Mouse (Mus musculus) limb, embryonic 13.5 days (tissue): ENCODE data around the gene Uba1y. TPM values are rescaled to one million over a fixed set of nuclear protein-coding genes. Genes with fewer than 3 reads are reported as not detected.
"Not testable (repeated sequence)": the region's sequence is repeated elsewhere in the genome, so short reads cannot be mapped to it uniquely, and the experiment has no call there.

Experiments
- ATAC-seq: fragments of 200-750 bp; cut with Nextera tagmentation; 2 replicates; pipeline ENCODE4 v1.8.0; 2017; ENCODE audit warnings: low read depth, moderate number of reproducible peaks, moderate TSS enrichment; ENCODE audit not compliant: low FRiP score
- H3K27ac ChIP-seq: fragments of 300-500 bp; sonication (generic); 2 replicates; pipeline ENCODE4 v1.5.1; 2015; ENCODE audit warnings: inconsistent platforms, mild to moderate bottlenecking, moderate library complexity
- H3K27me3 ChIP-seq: fragments of 300-500 bp; sonication (generic); 2 replicates; pipeline ENCODE4 v1.6.1; 2015; ENCODE audit warnings: mild to moderate bottlenecking, inconsistent platforms
- H3K36me3 ChIP-seq: fragments of 300-500 bp; sonication (generic); 2 replicates; pipeline ENCODE4 v1.6.1; 2015; ENCODE audit warnings: inconsistent platforms, mild to moderate bottlenecking, moderate library complexity
- H3K4me1 ChIP-seq: fragments of 300-500 bp; sonication (generic); 2 replicates; pipeline ENCODE4 v1.6.1; 2015; ENCODE audit warnings: inconsistent platforms
- H3K4me2 ChIP-seq: fragments of 300-500 bp; sonication (generic); replicated peaks from 2 replicates; pipeline ENCODE4 v1.6.1; 2015; ENCODE audit warnings: inconsistent platforms, mild to moderate bottlenecking, moderate library complexity
- H3K4me3 ChIP-seq: fragments of 300-500 bp; sonication (generic); 2 replicates; pipeline ENCODE4 v1.5.1; 2015; ENCODE audit warnings: moderate library complexity, mild to moderate bottlenecking, inconsistent platforms
- H3K9ac ChIP-seq: fragments of 300-500 bp; sonication (generic); 2 replicates; pipeline ENCODE4 v1.6.1; 2015; ENCODE audit warnings: mild to moderate bottlenecking, inconsistent platforms
- H3K9me3 ChIP-seq: fragments of 300-500 bp; sonication (generic); 2 replicates; pipeline ENCODE4 v1.6.1; 2016; ENCODE audit warnings: inconsistent platforms
- WGBS: fragments of 180-500 bp; shearing (Covaris S2); methylation state at CpG from one replicate; pipeline ENCODE4 v1.1.7; 2015; 5-methylcytosine and 5-hydroxymethylcytosine counted together
- polyA plus RNA-seq: library from polyadenylated mRNA; unstranded; fragments of >200 nt; fragmentation: Nextera tagmentation; extraction: Ambion mirVana; gene quantifications from 2 replicates; pipeline ENCODE4 v1.2.1, GENCODE M21; 2015

Gene Uba1y
- polyA plus RNA-seq = not detected in 2 replicates

DNA sequence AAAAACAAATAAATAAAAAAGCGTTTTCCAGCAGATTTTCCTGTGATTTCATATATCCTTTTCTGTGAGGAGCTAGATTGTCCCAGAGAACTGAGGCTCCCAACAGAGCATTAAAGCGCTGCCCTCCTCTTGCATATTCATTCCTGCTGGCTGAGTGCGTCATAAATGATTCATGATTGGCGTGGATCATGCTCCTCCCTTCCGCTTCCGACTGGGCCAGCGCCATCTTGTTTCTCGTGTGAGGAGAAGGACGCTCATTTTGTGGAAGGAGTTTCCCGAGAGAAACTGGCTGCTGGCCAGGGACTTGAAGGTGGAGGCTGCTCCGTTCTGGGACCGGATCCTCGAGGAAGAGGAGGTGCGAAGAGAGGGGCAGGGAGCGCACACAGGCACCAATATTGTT, at the start of gene Uba1y:
TSS of gene Uba1y (plus strand) at position 254 of the 400 bp plus-strand sequence.
- Histone ChIP-seq H3K4me1 (no peaks in the 10 kb centered on the region), H3K9ac (no peak within 1 kb of the TSS), H3K4me2 (no peak within 1 kb of the TSS), H3K27ac (no peak within 1 kb of the TSS), H3K36me3 (no peaks in the 10 kb centered on the region), H3K4me3 (no peak within 1 kb of the TSS), H3K9me3 (no peaks in the 10 kb centered on the region), H3K27me3 (no peaks in the 10 kb centered on the region)
- 94% methylated on average over 11 of the region's 15 CpGs for WGBS
- no peak for ATAC-seq

DNA sequence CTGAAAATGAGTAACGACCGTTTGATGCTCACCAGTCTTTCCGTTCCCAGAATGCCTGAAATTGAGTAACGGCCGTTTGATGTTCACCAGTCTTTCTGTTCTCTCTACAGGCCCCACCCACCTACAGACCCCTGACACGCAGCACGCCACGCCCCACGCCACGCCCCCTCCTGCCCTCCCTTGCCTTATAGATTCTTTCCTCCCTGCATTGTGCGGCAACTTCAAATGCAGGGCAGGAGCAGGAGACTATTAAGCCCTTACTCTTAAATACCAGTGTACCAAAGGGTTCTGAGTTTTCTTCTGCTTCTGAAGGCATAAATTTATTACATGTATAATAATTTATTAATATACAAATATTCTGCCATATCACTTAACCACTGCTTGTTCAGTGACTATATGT, 21.1 kb upstream of the Uba1y start, which contains the start of gene Zfy1:
TSS of gene Zfy1 (minus strand) at position 101 of the 400 bp plus-strand sequence.
- H3K27ac ChIP-seq, H3K9ac ChIP-seq, ATAC-seq, H3K4me3 ChIP-seq, H3K4me1 ChIP-seq, H3K9me3 ChIP-seq, H3K27me3 ChIP-seq, H3K36me3 ChIP-seq, H3K4me2 ChIP-seq: not testable (repeated sequence)
- 93% methylated on average over 3 of the region's 11 CpGs for WGBS

DNA sequence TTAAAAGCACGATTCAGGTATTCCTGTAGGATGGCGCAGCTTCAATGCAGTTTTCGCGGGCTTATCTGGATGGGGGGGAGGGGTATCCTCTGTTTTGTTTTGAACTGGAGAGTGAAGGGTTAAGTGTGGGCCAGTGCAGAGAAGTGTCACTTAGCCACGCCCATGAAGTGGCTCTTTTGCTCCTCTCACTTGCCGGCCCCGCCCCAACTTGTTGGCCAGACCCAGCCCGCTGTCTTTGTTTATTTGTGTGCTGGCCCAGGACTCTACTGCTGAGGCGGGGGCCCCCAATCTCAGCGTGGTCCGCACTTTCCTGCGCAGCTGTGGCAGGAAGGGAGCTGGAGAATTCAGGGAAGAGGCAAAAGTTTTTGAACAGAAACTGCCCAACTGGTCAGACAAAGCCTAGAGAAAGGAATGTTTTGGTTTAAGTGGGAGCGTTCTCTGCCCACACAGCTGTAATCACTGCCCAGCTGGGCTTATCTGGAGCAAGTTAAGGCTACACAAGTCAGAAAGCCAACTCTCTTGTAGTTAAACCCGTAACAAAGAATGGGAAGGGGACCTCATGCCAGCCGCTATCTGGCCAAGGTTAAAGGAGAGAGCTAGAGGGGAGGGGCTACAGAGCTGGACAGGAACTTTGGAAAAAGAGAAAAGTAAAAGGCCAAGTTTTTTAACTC, 9.3 kb upstream of the Uba1y start:
- no peaks in the 10 kb centered on the region for H3K4me1 ChIP-seq
- H3K9ac ChIP-seq = no peak overlapping the region
- 0% methylated on average over 8 of the region's 15 CpGs for WGBS
- H3K36me3 ChIP-seq = no peaks in the 10 kb centered on the region
- no peaks in the 10 kb centered on the region for H3K9me3 ChIP-seq
- peak overlapping the region; percentile 54 for H3K4me2 ChIP-seq
- H3K4me3 ChIP-seq = peak overlapping the region; percentile 29
- no peak overlapping the region for H3K27ac ChIP-seq
- H3K27me3 ChIP-seq = no peaks in the 10 kb centered on the region
- ATAC-seq = peak; percentile 84

DNA sequence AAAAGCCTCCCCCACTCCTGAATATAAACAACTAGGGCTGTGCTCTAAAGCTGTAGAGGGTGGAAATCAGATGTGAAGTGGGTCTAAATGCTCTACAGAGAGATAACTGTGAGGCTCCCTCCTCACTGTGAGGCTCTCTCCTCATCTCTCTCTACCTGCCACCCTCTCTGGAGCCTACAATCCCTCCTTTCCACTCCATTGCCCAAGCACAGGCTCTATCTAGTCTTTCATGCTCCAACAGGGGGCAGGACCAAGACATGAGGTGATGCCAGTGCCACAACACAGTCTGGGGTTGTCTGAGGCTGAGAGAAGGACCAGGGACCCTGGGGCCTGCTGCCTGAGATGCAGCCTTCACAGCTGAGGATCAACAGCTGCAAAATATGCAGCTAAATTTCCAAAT, 54.0 kb downstream of the Uba1y start:
- Histone ChIP-seq H3K36me3 (no peaks in the 10 kb centered on the region), H3K4me3 (no peak overlapping the region), H3K27ac (no peak overlapping the region), H3K4me2 (no peak overlapping the region), H3K4me1 (no peaks in the 10 kb centered on the region), H3K9ac (no peak overlapping the region), H3K9me3 (no peaks in the 10 kb centered on the region), H3K27me3 (no peaks in the 10 kb centered on the region)
- ATAC-seq = no peak

DNA sequence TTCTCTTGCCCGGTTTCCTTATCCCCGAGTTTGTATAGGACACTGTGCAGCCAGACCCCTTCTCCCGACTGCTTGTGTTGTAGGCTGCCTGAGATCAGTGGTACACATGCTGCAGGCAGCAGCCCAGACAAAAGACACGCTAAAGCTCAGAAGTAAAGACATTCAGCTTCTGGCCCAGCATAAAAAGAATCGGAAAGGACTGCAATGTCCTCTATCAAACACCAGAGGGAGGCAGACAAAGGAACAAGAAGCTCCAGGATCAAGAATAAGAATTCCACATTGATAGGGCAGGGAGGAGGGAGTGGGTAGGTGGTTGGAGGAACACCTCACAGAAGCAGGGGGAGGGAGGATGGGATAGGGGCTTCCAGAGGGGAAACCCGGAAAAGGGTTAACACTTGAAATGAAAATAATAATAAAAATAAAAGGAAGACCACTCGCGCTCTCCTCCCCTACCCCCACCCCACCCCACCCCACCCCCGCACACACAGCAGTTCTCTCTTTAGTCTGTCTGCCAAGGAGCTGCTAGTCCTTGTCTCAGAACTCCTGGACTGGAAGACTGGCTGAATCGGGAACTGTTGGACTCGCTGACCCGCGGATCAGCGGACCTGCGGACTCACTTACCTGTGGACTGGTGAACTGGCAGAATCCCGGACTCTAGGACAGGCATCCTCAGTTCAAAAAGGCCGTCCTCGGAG, 54.6 kb downstream of the Uba1y start:
- Histone ChIP-seq H3K9me3 (no peaks in the 10 kb centered on the region), H3K4me3 (no peak overlapping the region), H3K27ac (no peak overlapping the region), H3K9ac (no peak overlapping the region), H3K36me3 (no peaks in the 10 kb centered on the region), H3K27me3 (no peaks in the 10 kb centered on the region), H3K4me2 (no peak overlapping the region), H3K4me1 (no peaks in the 10 kb centered on the region)
- 29% methylated on average over 9 of the region's 18 CpGs for WGBS
- ATAC-seq = no peak

Other genes with a start within 250 kb of the Uba1y start
- not detected in 2 replicates for gene Zfy1, start 21.2 kb upstream of the Uba1y start, polyA plus RNA-seq
- 11.3 and 11.7 TPM in 2 replicates for gene Kdm5d, start 79.1 kb downstream of the Uba1y start, polyA plus RNA-seq
- 39.6 and 52.2 TPM in 2 replicates for gene Eif2s3y, start 191.9 kb downstream of the Uba1y start, polyA plus RNA-seq